Mouse (Mus musculus) left cerebral cortex, adult 2 months (tissue): ENCODE measurements around the gene Ppargc1a. TPM values are rescaled to one million over a fixed set of nuclear protein-coding genes. Genes with fewer than 3 reads are reported as not detected.

Experiments used
- DNase-seq, 2 experiments: peaks; one replicate each; pipeline ENCODE4 v3.0.0; 2021 to 2022; ENCODE audit warnings: low spot score in 2 of 2, mixed read lengths in 1 of 2; ENCODE audit errors: extremely low spot score in 1 of 2
- H3K27ac ChIP-seq: fragments of 200-600 bp; 2 replicates; pipeline ENCODE4 v1.8.1; 2022
- H3K4me3 ChIP-seq: fragments of 200-600 bp; 2 replicates; pipeline ENCODE4 v1.8.1; 2022
- CTCF ChIP-seq: fragments of 200-600 bp; IDR thresholded peaks from 2 replicates; pipeline ENCODE4 v1.8.1; 2022; ENCODE audit warnings: antibody characterized with exemption, mild to moderate bottlenecking, moderate library complexity
- intact Hi-C: fragments of 180-260 bp; cut with DNase I; formaldehyde crosslinking; loops from one replicate; pipeline ENCODE4 v1.15.1; 2025
- total RNA-seq, 2 experiments: library from RNA; stranded (reverse); gene quantifications; 2 replicates each; pipeline ENCODE4 v1.2.3; 2021

Ppargc1a gene
- total RNA-seq, 2 experiments from 2014 or later, result 48.8 to 57.4 TPM

GRCm38 (mm10) chr5:51483768-51484167 lies 83.8 kb downstream of the Ppargc1a start:
- DNase-seq, result no peak
- Histone ChIP-seq H3K27ac (no peak overlapping the region), H3K4me3 (no peak overlapping the region)
- TF ChIP-seq CTCF, result no peak
- intact Hi-C loops, result no loop called here

DNA sequence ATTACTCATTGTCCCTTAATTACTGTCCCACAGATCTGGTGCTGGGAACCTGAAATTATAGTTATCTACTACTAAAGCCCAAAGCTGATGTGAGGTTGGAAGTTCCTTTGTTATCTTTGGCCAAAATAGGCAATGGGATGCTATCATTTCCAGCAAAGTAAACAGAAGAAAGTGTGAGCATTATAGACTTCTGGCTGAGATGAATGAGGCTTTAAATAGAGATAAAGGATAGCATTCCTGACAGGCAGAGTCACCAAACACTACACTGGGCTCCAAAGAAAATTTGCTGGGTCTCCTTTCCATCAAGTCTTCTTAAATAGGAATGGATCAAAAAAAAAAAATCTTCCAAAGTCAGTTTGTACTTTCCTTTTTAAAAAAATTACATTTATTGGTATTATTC lies 87.7 kb downstream of the Ppargc1a start:
- no peak overlapping the region for H3K27ac ChIP-seq
- no peak overlapping the region for H3K4me3 ChIP-seq
- intact Hi-C loops, result no loop called here
- DNase-seq, result no peak
- no peak for TF ChIP-seq CTCF

GRCm38 (mm10) chr5:51479456-51479855 lies 88.1 kb downstream of the Ppargc1a start:
- Histone ChIP-seq H3K4me3 (no peak overlapping the region), H3K27ac (no peak overlapping the region)
- intact Hi-C loops, result no loop called here
- DNase-seq, result no peak
- no peak for TF ChIP-seq CTCF

GRCm38 (mm10) chr5:51478319-51478994 lies 89.1 kb downstream of the Ppargc1a start:
- no peak for TF ChIP-seq CTCF
- no peak overlapping the region for H3K4me3 ChIP-seq
- intact Hi-C loops, result no loop called here
- no peak for DNase-seq
- H3K27ac ChIP-seq, result no peak overlapping the region

GRCm38 (mm10) chr5:51477140-51477539 lies 90.4 kb downstream of the Ppargc1a start:
- no peak overlapping the region for H3K27ac ChIP-seq
- intact Hi-C loops, result no loop called here
- TF ChIP-seq CTCF, result no peak

DNA sequence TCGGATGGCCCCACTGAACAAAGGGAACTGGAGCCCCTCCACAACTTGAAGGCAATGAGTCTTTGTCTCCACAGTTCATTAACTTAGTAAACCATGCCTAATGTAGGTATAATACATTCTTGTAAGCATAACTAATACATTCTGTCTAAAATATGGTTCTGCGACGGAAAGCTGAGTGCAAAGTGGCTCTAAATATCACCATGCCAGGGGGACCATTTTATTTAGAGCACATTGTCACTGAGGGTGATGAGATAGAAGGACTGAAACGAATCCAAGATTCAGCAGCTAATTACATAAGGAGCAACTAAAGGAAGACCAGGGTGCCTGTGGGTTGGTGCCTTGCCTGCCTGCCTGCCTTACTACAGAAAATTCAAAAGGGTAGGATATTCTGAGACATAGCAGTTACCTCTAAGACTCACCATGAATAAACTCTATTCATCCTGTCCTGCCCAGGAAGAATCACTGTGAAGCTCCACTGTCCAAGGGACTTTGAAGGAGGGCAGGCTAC lies 92.4 kb downstream of the Ppargc1a start:
- Histone ChIP-seq H3K27ac (no peak overlapping the region), H3K4me3 (no peak overlapping the region)
- DNase-seq, result no peak
- intact Hi-C loops, result no loop called here
- no peak for TF ChIP-seq CTCF

More at GRCm38 (mm10) chr5:51477140-51477539, 90.4 kb downstream of the Ppargc1a start:
- DNase-seq, result no peak
- H3K4me3 ChIP-seq, result no peak overlapping the region

GRCm38 (mm10) chr5:51471614-51472013 lies 95.9 kb downstream of the Ppargc1a start:
- no peak for DNase-seq
- no peak for TF ChIP-seq CTCF
- Histone ChIP-seq H3K4me3 (no peak overlapping the region), H3K27ac (no peak overlapping the region)
- intact Hi-C loops, result no loop called here

- DNase-seq, result no peak
- no peak overlapping the region for H3K27ac ChIP-seq
- no peak overlapping the region for H3K4me3 ChIP-seq
- intact Hi-C loops, result no loop called here
- no peak for TF ChIP-seq CTCF
Measured at GRCm38 (mm10) chr5:51466036-51466435, 101.5 kb downstream of the Ppargc1a start.

GRCm38 (mm10) chr5:51452033-51452432 lies 115.5 kb downstream of the Ppargc1a start:
- Histone ChIP-seq H3K4me3 (no peak overlapping the region), H3K27ac (no peak overlapping the region)
- intact Hi-C loops, result no loop called here
- TF ChIP-seq CTCF, result no peak
- DNase-seq, result no peak

- no peak overlapping the region for H3K4me3 ChIP-seq
- no peak for DNase-seq
- H3K27ac ChIP-seq, result no peak overlapping the region
- TF ChIP-seq CTCF, result no peak
- intact Hi-C loops, result no loop called here
Measured at GRCm38 (mm10) chr5:51447631-51448030, 119.9 kb downstream of the Ppargc1a start.

- no peak for TF ChIP-seq CTCF
- intact Hi-C loops, result no loop called here
- no peak overlapping the region for H3K27ac ChIP-seq
- DNase-seq, result no peak
- no peak overlapping the region for H3K4me3 ChIP-seq
Measured at GRCm38 (mm10) chr5:51446299-51447090, 121.0 kb downstream of the Ppargc1a start.

DNA sequence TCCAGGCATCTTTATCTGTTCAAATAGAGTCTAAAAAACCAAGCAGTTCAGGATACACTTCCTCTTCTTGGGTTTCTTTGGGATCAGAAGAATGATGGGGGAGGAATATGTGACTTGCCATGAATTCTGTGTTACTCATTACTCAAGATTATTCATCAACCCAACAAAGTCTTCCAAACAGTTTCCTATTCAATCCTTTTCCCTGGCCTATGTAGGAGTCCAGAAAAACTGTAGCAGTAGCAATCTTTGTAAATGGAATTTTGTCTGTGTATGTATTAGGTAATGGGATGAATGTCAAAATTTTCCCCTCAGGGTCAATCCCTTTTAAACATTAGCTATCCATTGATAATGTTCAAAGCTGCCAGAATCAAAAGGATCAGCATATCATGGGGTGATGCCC lies 121.8 kb downstream of the Ppargc1a start:
- Histone ChIP-seq H3K4me3 (no peak overlapping the region), H3K27ac (no peak overlapping the region)
- intact Hi-C loops, result no loop called here
- DNase-seq, result no peak
- no peak for TF ChIP-seq CTCF
